Mouse (Mus musculus) liver, embryonic 11.5 days (tissue): ENCODE data around the gene Kcnn3. TPM values are rescaled to one million over a fixed set of nuclear protein-coding genes. Genes with fewer than 3 reads are reported as not detected.

Experiments
- ATAC-seq: fragments of 200-750 bp; cut with Nextera tagmentation; replicated peaks from 2 replicates; pipeline ENCODE4 v1.8.0; 2017; ENCODE audit warnings: moderate number of reproducible peaks, mild to moderate bottlenecking, moderate TSS enrichment, moderate library complexity; ENCODE audit not compliant: low FRiP score
- DNase-seq: peaks from one replicate; pipeline ENCODE4 v3.0.0-alpha.2; 2017; ENCODE audit warnings: low spot score
- H3K27ac ChIP-seq: fragments of 300-500 bp; sonication (generic); 2 replicates; pipeline ENCODE4 v1.5.1; 2014; ENCODE audit warnings: mild to moderate bottlenecking, low read depth, low read length, control low read depth
- H3K27me3 ChIP-seq: fragments of 300-500 bp; sonication (generic); replicated peaks from 2 replicates; pipeline ENCODE4 v1.6.1; 2014; ENCODE audit warnings: low read length, mixed read lengths; ENCODE audit not compliant: control insufficient read depth, insufficient read depth
- H3K36me3 ChIP-seq: fragments of 300-500 bp; sonication (generic); 2 replicates; pipeline ENCODE4 v1.6.1; 2014; ENCODE audit warnings: mild to moderate bottlenecking, low read length, moderate library complexity, mixed read lengths; ENCODE audit not compliant: control insufficient read depth, insufficient read depth
- H3K4me1 ChIP-seq: fragments of 300-500 bp; sonication (generic); replicated peaks from 2 replicates; pipeline ENCODE4 v1.6.1; 2014; ENCODE audit warnings: low read length, mixed read lengths; ENCODE audit not compliant: control insufficient read depth, insufficient read depth
- H3K4me2 ChIP-seq: fragments of 300-500 bp; sonication (generic); 2 replicates; pipeline ENCODE4 v1.6.1; 2014; ENCODE audit warnings: mild to moderate bottlenecking, control low read depth, moderate library complexity
- H3K4me3 ChIP-seq: fragments of 300-500 bp; sonication (generic); 2 replicates; pipeline ENCODE4 v1.5.1; 2014; ENCODE audit warnings: low read depth, low read length, control low read depth
- H3K9ac ChIP-seq: fragments of 300-500 bp; sonication (generic); 2 replicates; pipeline ENCODE4 v1.6.1; 2014; ENCODE audit warnings: low read depth, low read length, control low read depth
- H3K9me3 ChIP-seq: fragments of 300-500 bp; sonication (generic); 2 replicates; pipeline ENCODE4 v1.6.1; 2016; ENCODE audit warnings: low read length, inconsistent platforms, mixed read lengths; ENCODE audit not compliant: control insufficient read depth
- WGBS: fragments of 180-500 bp; shearing (Covaris S2); extraction: QIAGEN DNeasy Blood & Tissue Kit; methylation state at CpG from one replicate; pipeline ENCODE4 v1.1.7; 2014; 5-methylcytosine and 5-hydroxymethylcytosine counted together
- polyA plus RNA-seq: library from polyadenylated mRNA; unstranded; fragments of >200 nt; fragmentation: Nextera tagmentation; extraction: Ambion mirVana; gene quantifications from 2 replicates; pipeline ENCODE4 v1.2.1, GENCODE M21; 2014

Gene Kcnn3
- polyA plus RNA-seq, 1 experiment from 2014 or later: 0.45 TPM

- no peak overlapping the region for H3K4me3 ChIP-seq
- ATAC-seq (no peak), DNase-seq (no peak)
- no peaks in the 10 kb centered on the region for H3K9me3 ChIP-seq
- H3K4me1 ChIP-seq: no peaks in the 10 kb centered on the region
- H3K27ac ChIP-seq: no peak overlapping the region
- H3K9ac ChIP-seq: no peak overlapping the region
- WGBS: 71% methylated on average over 20 of the region's 20 CpGs
- no peaks in the 10 kb centered on the region for H3K36me3 ChIP-seq
- no peak overlapping the region for H3K4me2 ChIP-seq
- H3K27me3 ChIP-seq: peaks cover 3% of the 10 kb centered on the region
Measured at GRCm38 (mm10) chr3:89486916-89487702, 32.9 kb upstream of the Kcnn3 start.

- Histone ChIP-seq H3K27ac (no peak overlapping the region), H3K4me3 (no peak overlapping the region), H3K4me2 (no peak overlapping the region), H3K9me3 (no peaks in the 10 kb centered on the region), H3K9ac (no peak overlapping the region), H3K27me3 (peaks cover 3% of the 10 kb centered on the region), H3K36me3 (no peaks in the 10 kb centered on the region), H3K4me1 (no peaks in the 10 kb centered on the region)
- no peak for DNase-seq
- ATAC-seq: no peak
- 80% methylated on average over 3 of the region's 3 CpGs for WGBS
Measured at GRCm38 (mm10) chr3:89490790-89491189, 29.2 kb upstream of the Kcnn3 start.

- 92% methylated on average over 5 of the region's 5 CpGs for WGBS
- no peak overlapping the region for H3K27ac ChIP-seq
- peaks cover 3% of the 10 kb centered on the region for H3K27me3 ChIP-seq
- no peaks in the 10 kb centered on the region for H3K4me1 ChIP-seq
- H3K9me3 ChIP-seq: no peaks in the 10 kb centered on the region
- DNase-seq (no peak), ATAC-seq (no peak)
- no peak overlapping the region for H3K4me3 ChIP-seq
- no peak overlapping the region for H3K9ac ChIP-seq
- no peak overlapping the region for H3K4me2 ChIP-seq
- H3K36me3 ChIP-seq: no peaks in the 10 kb centered on the region
Measured at GRCm38 (mm10) chr3:89491559-89491958, 28.4 kb upstream of the Kcnn3 start.

- no peaks in the 10 kb centered on the region for H3K9me3 ChIP-seq
- H3K27me3 ChIP-seq: peaks cover 3% of the 10 kb centered on the region; the same call in 1 of the 2 replicates
- no peaks in the 10 kb centered on the region for H3K4me1 ChIP-seq
- DNase-seq (no peak), ATAC-seq (no peak)
- H3K9ac ChIP-seq: no peak overlapping the region
- H3K4me3 ChIP-seq: no peak overlapping the region
- WGBS: 53% methylated on average over 8 of the region's 8 CpGs
- no peaks in the 10 kb centered on the region for H3K36me3 ChIP-seq
- no peak overlapping the region; the same call in 1 of the 2 replicates for H3K27ac ChIP-seq
- H3K4me2 ChIP-seq: no peak overlapping the region
Measured at GRCm38 (mm10) chr3:89492701-89493151, 27.2 kb upstream of the Kcnn3 start.

- H3K4me3 ChIP-seq: no peak overlapping the region
- no peak overlapping the region for H3K9ac ChIP-seq
- no peak overlapping the region for H3K27ac ChIP-seq
- no peaks in the 10 kb centered on the region for H3K36me3 ChIP-seq
- no peak for DNase-seq
- no peak overlapping the region for H3K4me2 ChIP-seq
- H3K4me1 ChIP-seq: no peaks in the 10 kb centered on the region
- 81% methylated on average over 5 of the region's 5 CpGs for WGBS
- no peaks in the 10 kb centered on the region for H3K27me3 ChIP-seq
- no peak for ATAC-seq
- H3K9me3 ChIP-seq: no peaks in the 10 kb centered on the region
Measured at GRCm38 (mm10) chr3:89494630-89495029, 25.3 kb upstream of the Kcnn3 start.

- H3K27ac ChIP-seq: no peak overlapping the region
- H3K9ac ChIP-seq: no peak overlapping the region
- no peaks in the 10 kb centered on the region for H3K36me3 ChIP-seq
- ATAC-seq (no peak), DNase-seq (no peak)
- H3K4me2 ChIP-seq: no peak overlapping the region
- H3K4me3 ChIP-seq: no peak overlapping the region
- H3K27me3 ChIP-seq: no peaks in the 10 kb centered on the region
- no peaks in the 10 kb centered on the region for H3K9me3 ChIP-seq
- no peaks in the 10 kb centered on the region for H3K4me1 ChIP-seq
- WGBS: 70% methylated on average over 3 of the region's 3 CpGs
Measured at GRCm38 (mm10) chr3:89496366-89496765, 23.6 kb upstream of the Kcnn3 start.

- 52% methylated on average over 7 of the region's 7 CpGs for WGBS
- H3K9ac ChIP-seq: no peak overlapping the region
- no peak overlapping the region for H3K27ac ChIP-seq
Measured at GRCm38 (mm10) chr3:89499696-89500095, 20.3 kb upstream of the Kcnn3 start.

GRCm38 (mm10) chr3:89501486-89501885 lies 18.5 kb upstream of the Kcnn3 start:
- no peak for DNase-seq
- no peak overlapping the region for H3K27ac ChIP-seq
- no peak overlapping the region for H3K9ac ChIP-seq
- no peaks in the 10 kb centered on the region for H3K27me3 ChIP-seq
- no peak for ATAC-seq
- H3K4me1 ChIP-seq: no peaks in the 10 kb centered on the region
- no peaks in the 10 kb centered on the region for H3K9me3 ChIP-seq
- no peaks in the 10 kb centered on the region for H3K36me3 ChIP-seq
- H3K4me3 ChIP-seq: no peak overlapping the region
- no peak overlapping the region for H3K4me2 ChIP-seq

More at GRCm38 (mm10) chr3:89499696-89500095, 20.3 kb upstream of the Kcnn3 start:
- ATAC-seq (no peak), DNase-seq (no peak)
- no peaks in the 10 kb centered on the region for H3K9me3 ChIP-seq
- no peaks in the 10 kb centered on the region for H3K36me3 ChIP-seq
- H3K27me3 ChIP-seq: no peaks in the 10 kb centered on the region
- H3K4me2 ChIP-seq: no peak overlapping the region
- no peaks in the 10 kb centered on the region for H3K4me1 ChIP-seq
- no peak overlapping the region for H3K4me3 ChIP-seq

- ATAC-seq (no peak), DNase-seq (no peak)
- 53% methylated on average over 7 of the region's 7 CpGs for WGBS
- Histone ChIP-seq H3K36me3 (no peaks in the 10 kb centered on the region), H3K9me3 (no peaks in the 10 kb centered on the region), H3K4me2 (no peak overlapping the region), H3K4me3 (no peak overlapping the region), H3K4me1 (no peaks in the 10 kb centered on the region), H3K27ac (no peak overlapping the region), H3K9ac (no peak overlapping the region), H3K27me3 (peaks cover 4% of the 10 kb centered on the region; the same call in 1 of the 2 replicates)
Measured at GRCm38 (mm10) chr3:89502551-89502950, 17.4 kb upstream of the Kcnn3 start.
